Mouse (Mus musculus): Measurements from ENCODE around the gene Supt6.
A peak's percentile ranks its signal among the peaks of the same experiment; 100 is the strongest.

DNA sequence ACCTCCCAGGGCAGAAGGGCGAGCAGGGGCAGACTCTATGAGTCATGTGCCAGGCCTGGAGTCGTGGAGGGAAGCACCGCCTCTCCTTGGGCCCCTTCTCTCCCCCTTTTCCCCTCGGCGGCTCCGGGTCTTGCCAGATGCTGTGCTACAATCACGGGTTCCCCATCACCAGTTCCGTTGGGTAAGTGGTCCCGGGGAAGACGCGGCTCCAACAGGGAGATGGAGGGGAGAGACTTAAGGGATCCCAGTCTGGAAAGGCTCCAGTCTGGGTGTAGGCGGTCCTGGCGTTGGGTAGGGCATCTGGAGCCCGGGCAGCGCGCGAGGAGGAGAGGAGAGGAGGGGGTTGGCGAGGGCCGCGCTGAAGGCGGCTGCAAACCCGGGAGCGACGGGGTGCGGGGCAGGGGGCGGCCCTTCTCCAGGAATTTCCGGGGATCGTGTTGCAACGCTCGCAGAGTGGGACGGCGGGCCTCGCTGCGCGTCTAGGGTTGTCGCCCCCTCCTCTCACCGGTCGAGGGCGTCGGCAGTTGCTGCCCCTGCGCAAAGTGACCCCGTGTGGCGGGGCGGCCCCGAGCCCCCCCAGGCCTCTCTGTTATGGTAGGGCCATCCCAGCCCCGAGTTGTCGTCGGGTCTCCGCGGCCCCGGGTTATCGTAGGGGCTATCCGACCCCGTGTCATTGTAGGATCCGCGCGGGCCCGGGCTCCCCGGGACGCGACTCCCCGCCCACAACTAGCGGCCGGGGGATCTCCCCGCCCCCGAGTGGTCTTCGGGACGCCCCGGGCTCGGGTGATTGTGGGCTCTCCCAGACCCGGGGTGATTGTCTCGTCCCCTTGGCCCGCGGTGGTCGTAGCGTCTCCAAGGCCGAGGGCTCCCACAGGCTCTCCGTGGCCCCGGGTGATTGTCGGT lies 57.2 kb downstream of the Supt6 start, which contains the start of gene Rab34:
- TF ChIP-seq POLR2A (IDR thresholded peaks at IDR 0.05; ENCODE audit: extremely low read depth, insufficient read depth, low read length) (peak; percentile 22; the same call in 1 of the 2 replicates), CTCF (IDR thresholded peaks at IDR 0.05; ENCODE audit: low read depth, low read length) (no peak)

Measured in liver, adult 2 months (tissue).